Mouse (Mus musculus) liver, adult 2 months (tissue): ENCODE results near the gene Itga1. TPM values are rescaled to one million over a fixed set of nuclear protein-coding genes. Genes with fewer than 3 reads are reported as not detected.

ENCODE experiments used
- DNase-seq: peaks from one replicate; pipeline ENCODE4 v3.0.0-alpha.2; 2011; ENCODE audit warnings: low read depth, low spot score; ENCODE audit errors: extremely low read depth
- H3K27ac ChIP-seq: fragments of 200-500 bp; replicated peaks from 2 replicates; pipeline ENCODE4 v1.5.1; 2012; ENCODE audit warnings: low read depth, mild to moderate bottlenecking, control low read depth, inconsistent platforms, low read length; ENCODE audit not compliant: insufficient read depth
- H3K27me3 ChIP-seq: fragments of 200-500 bp; 2 replicates; pipeline ENCODE4 v1.6.1; 2012; ENCODE audit warnings: mild to moderate bottlenecking, moderate library complexity, low read length, inconsistent platforms; ENCODE audit not compliant: control insufficient read depth, insufficient read depth
- H3K36me3 ChIP-seq: fragments of 200-500 bp; 2 replicates; pipeline ENCODE4 v1.6.1; 2012; ENCODE audit warnings: low read length, inconsistent platforms; ENCODE audit not compliant: control insufficient read depth, insufficient read depth
- H3K4me1 ChIP-seq: fragments of 200-500 bp; 2 replicates; pipeline ENCODE4 v1.6.1; 2011; ENCODE audit warnings: low read length; ENCODE audit not compliant: control insufficient read depth, insufficient read depth
- H3K4me3 ChIP-seq: fragments of 200-500 bp; 2 replicates; pipeline ENCODE4 v1.5.1; 2011; ENCODE audit warnings: low read depth, mild to moderate bottlenecking, control low read depth, low read length, moderate library complexity; ENCODE audit not compliant: insufficient read depth
- H3K79me2 ChIP-seq: fragments of 200-500 bp; 2 replicates; pipeline ENCODE4 v1.6.1; 2012; ENCODE audit warnings: inconsistent platforms, mild to moderate bottlenecking, low read length, moderate library complexity; ENCODE audit not compliant: control insufficient read depth, insufficient read depth
- H3K9ac ChIP-seq: fragments of 200-500 bp; 2 replicates; pipeline ENCODE4 v1.6.1; 2012; ENCODE audit warnings: low read depth, mild to moderate bottlenecking, control low read depth, inconsistent platforms, low read length
- CTCF ChIP-seq: fragments of 200-500 bp; IDR thresholded peaks from 2 replicates; pipeline ENCODE4 v1.5.1; 2011; ENCODE audit warnings: low read depth, low read length, control low read depth
- POLR2A ChIP-seq: fragments of 200-500 bp; IDR thresholded peaks from 2 replicates; pipeline ENCODE4 v1.6.1; 2011; ENCODE audit warnings: low read length, control low read depth; ENCODE audit not compliant: insufficient read depth; ENCODE audit errors: extremely low read depth
- WGBS: fragments of 180-500 bp; shearing (Covaris S2); methylation state at CpG from one replicate; pipeline ENCODE4 v1.1.7; 2018; 5-methylcytosine and 5-hydroxymethylcytosine counted together
- polyA plus RNA-seq: library from polyadenylated mRNA; depleted of rRNA; stranded (reverse); fragments of >200 nt; gene quantifications from 2 replicates; pipeline ENCODE4 v1.2.3, GENCODE M21; 2012
- total RNA-seq: library from RNA; depleted of rRNA; stranded (reverse); fragments of >200 nt; gene quantifications from 2 replicates; pipeline ENCODE4 v1.2.3, GENCODE M21; 2014

Gene Itga1
- total and polyA plus RNA-seq, 2 experiments, result 3.2 to 20.1 TPM

GRCm38 (mm10) chr13:115002155-115002554, 99.6 kb downstream of the Itga1 start:
- no peaks in the 10 kb centered on the region; the same call in 1 of the 2 replicates for H3K4me1 ChIP-seq
- no peak overlapping the region for H3K27ac ChIP-seq
- TF ChIP-seq CTCF (no peak), POLR2A (no peak)
- H3K79me2 ChIP-seq, result no peaks in the 10 kb centered on the region
- no peak overlapping the region for H3K9ac ChIP-seq
- H3K27me3 ChIP-seq, result no peaks in the 10 kb centered on the region
- DNase-seq, result no peak
- WGBS, result 92% methylated on average over 5 of the region's 5 CpGs
- H3K4me3 ChIP-seq, result no peak overlapping the region
- H3K36me3 ChIP-seq, result peaks cover 20% of the 10 kb centered on the region

- DNase-seq, result no peak
- WGBS, result 93% methylated on average over 4 of the region's 4 CpGs
- no peaks in the 10 kb centered on the region for H3K79me2 ChIP-seq
- no peaks in the 10 kb centered on the region; the same call in 1 of the 2 replicates for H3K4me1 ChIP-seq
- no peak overlapping the region for H3K4me3 ChIP-seq
- H3K27ac ChIP-seq, result no peak overlapping the region
- TF ChIP-seq POLR2A (no peak), CTCF (no peak)
- no peaks in the 10 kb centered on the region for H3K27me3 ChIP-seq
- peaks cover 28% of the 10 kb centered on the region for H3K36me3 ChIP-seq
- H3K9ac ChIP-seq, result no peak overlapping the region
Measured at GRCm38 (mm10) chr13:114999582-114999981, 102.2 kb downstream of the Itga1 start.

GRCm38 (mm10) chr13:114998100-114998499, 103.7 kb downstream of the Itga1 start:
- H3K4me1 ChIP-seq, result no peaks in the 10 kb centered on the region
- H3K9ac ChIP-seq, result no peak overlapping the region
- 96% methylated on average over 10 of the region's 10 CpGs for WGBS
- peaks cover 40% of the 10 kb centered on the region for H3K36me3 ChIP-seq
- TF ChIP-seq POLR2A, result no peak
- no peak for TF ChIP-seq CTCF
- H3K27ac ChIP-seq, result no peak overlapping the region
- no peaks in the 10 kb centered on the region for H3K27me3 ChIP-seq
- H3K79me2 ChIP-seq, result no peaks in the 10 kb centered on the region
- no peak overlapping the region for H3K4me3 ChIP-seq
- no peak for DNase-seq

GRCm38 (mm10) chr13:114992260-114993014, 109.3 kb downstream of the Itga1 start:
- Histone ChIP-seq H3K27ac (no peak overlapping the region), H3K36me3 (peaks cover 48% of the 10 kb centered on the region), H3K27me3 (no peaks in the 10 kb centered on the region), H3K4me3 (no peak overlapping the region), H3K79me2 (no peaks in the 10 kb centered on the region), H3K4me1 (peaks cover 3% of the 10 kb centered on the region; the same call in 1 of the 2 replicates), H3K9ac (no peak overlapping the region)
- no peak for DNase-seq
- TF ChIP-seq POLR2A (no peak), CTCF (no peak)
- 87% methylated on average over 14 of the region's 14 CpGs for WGBS

- no peaks in the 10 kb centered on the region for H3K27me3 ChIP-seq
- 77% methylated on average over 6 of the region's 6 CpGs for WGBS
- no peak overlapping the region for H3K27ac ChIP-seq
- no peaks in the 10 kb centered on the region for H3K79me2 ChIP-seq
- DNase-seq, result no peak
- peaks cover 3% of the 10 kb centered on the region; the same call in 1 of the 2 replicates for H3K4me1 ChIP-seq
- H3K36me3 ChIP-seq, result peaks cover 42% of the 10 kb centered on the region
- H3K4me3 ChIP-seq, result no peak overlapping the region
- H3K9ac ChIP-seq, result no peak overlapping the region
- TF ChIP-seq POLR2A, result no peak
- no peak for TF ChIP-seq CTCF
Measured at GRCm38 (mm10) chr13:114987668-114988067, 114.1 kb downstream of the Itga1 start.

GRCm38 (mm10) chr13:114987161-114987560, 114.6 kb downstream of the Itga1 start:
- Histone ChIP-seq H3K79me2 (no peaks in the 10 kb centered on the region), H3K4me1 (peaks cover 3% of the 10 kb centered on the region; the same call in 1 of the 2 replicates), H3K9ac (no peak overlapping the region), H3K4me3 (no peak overlapping the region), H3K27me3 (no peaks in the 10 kb centered on the region), H3K27ac (no peak overlapping the region), H3K36me3 (peaks cover 39% of the 10 kb centered on the region)
- no peak for TF ChIP-seq POLR2A
- TF ChIP-seq CTCF, result peak; percentile 42
- WGBS, result 75% methylated on average over 2 of the region's 2 CpGs
- peak; percentile 19 for DNase-seq
